Mouse (Mus musculus) embryonic fibroblast, embryonic 13.5 days (primary cell): ENCODE results near the gene Lcn9.

Experiments used
- CTCF ChIP-seq: IDR thresholded peaks from 2 replicates; pipeline ENCODE4 v1.5.1; 2011; ENCODE audit warnings: mild to moderate bottlenecking, control low read depth, low read length, moderate library complexity, borderline replicate concordance; ENCODE audit not compliant: insufficient read depth
- POLR2A ChIP-seq: IDR thresholded peaks from 2 replicates; pipeline ENCODE4 v1.6.1; 2011; ENCODE audit warnings: low read depth, mild to moderate bottlenecking, control low read depth, low read length, moderate library complexity

DNA sequence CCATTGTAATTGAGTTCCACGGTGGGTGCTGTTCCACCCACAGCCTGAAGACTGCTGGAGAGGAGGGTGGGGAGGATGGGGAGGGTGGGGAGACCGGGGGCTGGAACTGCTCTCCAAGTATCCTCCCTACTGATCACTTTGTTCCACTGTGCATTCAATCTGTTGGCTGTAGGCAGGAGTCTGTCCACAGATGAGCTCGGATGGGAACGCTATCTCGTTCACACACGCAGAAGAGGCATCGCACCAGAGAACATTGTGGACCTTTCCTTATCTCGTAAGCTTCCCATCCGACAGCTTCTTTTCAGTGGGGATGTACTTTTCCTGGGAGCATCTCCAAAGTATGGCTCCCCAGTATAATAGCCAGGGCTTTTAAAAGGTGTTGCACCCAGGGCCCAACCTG, 43.9 kb upstream of the Lcn9 start:
- TF ChIP-seq POLR2A = no peak
- no peak for TF ChIP-seq CTCF
